Mouse (Mus musculus) regulatory T cell (primary cell): Measurements from ENCODE around the gene Oxa1l.

Source experiments
- in situ Hi-C: fragments of 300-600 bp; cut with MboI, MseI; formaldehyde crosslinking; loops from one replicate; pipeline ENCODE4 v1.15.1; 2025; ENCODE audit warnings: high pct_unique_total_duplicates

The Oxa1l gene

GRCm38 (mm10) chr14:54370595-54370994, 10.0 kb downstream of the Oxa1l start:
- in situ Hi-C loops, result no loop called here

GRCm38 (mm10) chr14:54371460-54371859, 10.8 kb downstream of the Oxa1l start:
- in situ Hi-C loops, result no loop called here

- in situ Hi-C loops, result no loop called here
Measured at GRCm38 (mm10) chr14:54372923-54373322, 12.3 kb downstream of the Oxa1l start.

- in situ Hi-C loops, result no loop called here
Measured at GRCm38 (mm10) chr14:54375916-54376315, 15.3 kb downstream of the Oxa1l start.

GRCm38 (mm10) chr14:54377166-54377565, 16.5 kb downstream of the Oxa1l start:
- in situ Hi-C loops, result no loop called here

- in situ Hi-C loops, result no loop called here
Measured at GRCm38 (mm10) chr14:54379571-54379970, 18.9 kb downstream of the Oxa1l start.

GRCm38 (mm10) chr14:54380616-54381015, 20.0 kb downstream of the Oxa1l start:
- in situ Hi-C loops, result no loop called here

- in situ Hi-C loops, result no loop called here
Measured at GRCm38 (mm10) chr14:54381816-54382215, 21.2 kb downstream of the Oxa1l start.

GRCm38 (mm10) chr14:54382641-54383040, 22.0 kb downstream of the Oxa1l start:
- in situ Hi-C loops, result no loop called here

- in situ Hi-C loops, result no loop called here
Measured at GRCm38 (mm10) chr14:54383355-54383771, 22.7 kb downstream of the Oxa1l start.

GRCm38 (mm10) chr14:54384396-54384795, 23.8 kb downstream of the Oxa1l start:
- in situ Hi-C loops, result no loop called here

- in situ Hi-C loops, result no loop called here
Measured at GRCm38 (mm10) chr14:54385968-54386618, 25.5 kb downstream of the Oxa1l start.

- in situ Hi-C loops, result no loop called here
Measured at GRCm38 (mm10) chr14:54387546-54387945, 26.9 kb downstream of the Oxa1l start.

- in situ Hi-C loops, result no loop called here
Measured at GRCm38 (mm10) chr14:54390843-54391242, 30.2 kb downstream of the Oxa1l start.

- in situ Hi-C loops, result no loop called here
Measured at GRCm38 (mm10) chr14:54393794-54394193, 33.2 kb downstream of the Oxa1l start.

- in situ Hi-C loops, result no loop called here
Measured at GRCm38 (mm10) chr14:54394309-54394708, 33.7 kb downstream of the Oxa1l start.

- in situ Hi-C loops, result no loop called here
Measured at GRCm38 (mm10) chr14:54396685-54397084, 36.1 kb downstream of the Oxa1l start.

GRCm38 (mm10) chr14:54397872-54398527, 37.4 kb downstream of the Oxa1l start:
- in situ Hi-C loops, result no loop called here

- in situ Hi-C loops, result no loop called here
Measured at GRCm38 (mm10) chr14:54398528-54398916, 37.9 kb downstream of the Oxa1l start.

GRCm38 (mm10) chr14:54398921-54399382, 38.3 kb downstream of the Oxa1l start:
- in situ Hi-C loops, result no loop called here

- in situ Hi-C loops, result no loop called here
Measured at GRCm38 (mm10) chr14:54401723-54402122, 41.1 kb downstream of the Oxa1l start.

GRCm38 (mm10) chr14:54408336-54409056, 47.9 kb downstream of the Oxa1l start:
- in situ Hi-C loops, result no loop called here
